Mouse (Mus musculus) lung, embryonic 15.5 days (tissue): Measurements from ENCODE around the gene Bcl7c. TPM values are rescaled to one million over a fixed set of nuclear protein-coding genes. Genes with fewer than 3 reads are reported as not detected.
A peak's percentile ranks its signal among the peaks of the same experiment; 100 is the strongest.
"Not testable (repeated sequence)": the region's sequence is repeated elsewhere in the genome, so short reads cannot be mapped to it uniquely, and the experiment has no call there.

Source experiments
- ATAC-seq: fragments of 200-750 bp; cut with Nextera tagmentation; 2 replicates; pipeline ENCODE4 v1.8.0; 2017; ENCODE audit warnings: moderate number of reproducible peaks, borderline replicate concordance; ENCODE audit not compliant: low FRiP score, low TSS enrichment; ENCODE audit errors: extremely low read depth
- H3K27ac ChIP-seq: fragments of 300-500 bp; sonication (generic); 2 replicates; pipeline ENCODE4 v1.5.1; 2015; ENCODE audit warnings: moderate library complexity, mild to moderate bottlenecking, inconsistent platforms
- H3K27me3 ChIP-seq: fragments of 300-500 bp; sonication (generic); 2 replicates; pipeline ENCODE4 v1.6.1; 2015; ENCODE audit warnings: inconsistent platforms
- H3K36me3 ChIP-seq: fragments of 300-500 bp; sonication (generic); 2 replicates; pipeline ENCODE4 v1.6.1; 2015; ENCODE audit warnings: inconsistent platforms
- H3K4me1 ChIP-seq: fragments of 300-500 bp; sonication (generic); 2 replicates; pipeline ENCODE4 v1.6.1; 2015; ENCODE audit warnings: inconsistent platforms
- H3K4me2 ChIP-seq: fragments of 300-500 bp; sonication (generic); 2 replicates; pipeline ENCODE4 v1.6.1; 2015; ENCODE audit warnings: inconsistent platforms, mild to moderate bottlenecking, moderate library complexity
- H3K4me3 ChIP-seq: fragments of 300-500 bp; sonication (generic); 2 replicates; pipeline ENCODE4 v1.5.1; 2015; ENCODE audit warnings: mild to moderate bottlenecking, inconsistent platforms
- H3K9ac ChIP-seq: fragments of 300-500 bp; sonication (generic); 2 replicates; pipeline ENCODE4 v1.6.1; 2015; ENCODE audit warnings: inconsistent platforms
- H3K9me3 ChIP-seq: fragments of 300-500 bp; sonication (generic); 2 replicates; pipeline ENCODE4 v1.6.1; 2016; ENCODE audit warnings: inconsistent platforms
- WGBS: fragments of 180-500 bp; shearing (Covaris S2); methylation state at CpG from one replicate; pipeline ENCODE4 v1.1.7; 2015; 5-methylcytosine and 5-hydroxymethylcytosine counted together
- polyA plus RNA-seq: library from polyadenylated mRNA; unstranded; fragments of >200 nt; fragmentation: Nextera tagmentation; extraction: Ambion mirVana; gene quantifications from 2 replicates; pipeline ENCODE4 v1.2.1, GENCODE M21; 2015

The Bcl7c gene
- polyA plus RNA-seq, 1 experiment from 2014 or later, result 62.3 TPM

DNA sequence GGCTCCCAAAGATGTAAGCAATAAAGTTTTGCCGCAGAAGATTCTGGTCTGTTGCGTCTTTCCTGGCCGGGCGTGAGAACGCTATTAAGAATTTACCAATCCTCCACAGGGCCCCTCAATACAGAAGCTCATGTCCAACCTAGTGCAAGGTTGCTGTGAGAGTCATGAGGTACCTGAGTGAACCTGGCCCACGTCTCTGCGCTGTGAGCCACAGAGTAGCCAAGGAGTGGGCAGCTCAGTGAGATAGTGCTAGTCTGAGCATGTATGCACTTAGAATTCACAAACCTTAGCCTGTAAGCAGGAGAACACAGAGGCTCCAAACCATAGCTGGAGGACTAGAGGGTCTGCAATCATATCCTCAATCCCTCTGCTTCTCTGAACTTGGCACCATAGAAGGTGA, 82.7 kb downstream of the Bcl7c start:
- Histone ChIP-seq H3K36me3 (no peaks in the 10 kb centered on the region), H3K9me3 (no peaks in the 10 kb centered on the region), H3K4me3 (no peak overlapping the region), H3K4me1 (no peaks in the 10 kb centered on the region), H3K27ac (no peak overlapping the region), H3K9ac (no peak overlapping the region), H3K27me3 (no peaks in the 10 kb centered on the region), H3K4me2 (no peak overlapping the region)
- WGBS, result 95% methylated on average over 7 of the region's 7 CpGs
- ATAC-seq, result no peak

DNA sequence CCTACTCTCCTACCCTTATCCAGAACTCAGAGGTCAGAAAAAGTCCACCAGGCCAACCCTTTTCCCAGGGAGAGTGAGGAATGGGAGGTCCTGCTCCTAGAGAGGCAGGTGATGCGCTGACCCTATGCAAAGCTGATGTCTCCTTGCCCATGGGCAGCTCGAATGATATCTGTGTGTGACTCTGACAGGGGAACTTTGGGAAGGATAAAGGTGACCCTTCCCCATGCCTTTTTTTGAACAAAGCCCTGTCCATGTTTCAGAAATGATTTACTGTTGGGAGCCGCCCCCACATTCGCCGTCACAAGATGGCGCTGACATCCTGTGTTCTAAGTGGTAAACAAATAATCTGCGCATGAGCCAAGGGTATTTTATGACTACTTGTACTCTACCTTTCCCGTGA, 90.3 kb downstream of the Bcl7c start:
- not testable (repeated sequence) for H3K36me3 ChIP-seq, ATAC-seq, H3K4me3 ChIP-seq, H3K4me2 ChIP-seq, H3K27me3 ChIP-seq, H3K9ac ChIP-seq, H3K27ac ChIP-seq, H3K9me3 ChIP-seq
- peaks cover 18% of the 10 kb centered on the region for H3K4me1 ChIP-seq
- WGBS, result 91% methylated on average over 7 of the region's 8 CpGs

DNA sequence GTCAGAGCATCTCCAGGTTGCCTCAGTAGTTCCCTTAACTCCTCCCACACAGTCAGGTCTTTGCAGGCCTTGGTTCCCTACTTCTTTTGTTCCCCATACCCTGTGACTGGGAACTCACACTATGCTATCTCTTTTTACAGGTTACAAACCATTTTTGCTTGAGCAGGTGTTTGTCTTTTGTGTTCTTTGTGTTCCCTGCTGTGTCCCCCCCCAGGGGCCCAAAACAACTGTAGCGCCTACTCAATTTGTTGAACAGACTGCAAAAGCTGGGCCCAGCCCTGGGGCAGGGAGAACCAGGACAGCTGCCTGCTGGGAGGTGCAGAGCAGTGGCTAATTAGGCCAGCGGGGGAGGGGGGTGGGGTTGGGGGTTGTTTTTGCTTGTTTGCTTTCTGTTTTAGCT, 90.8 kb downstream of the Bcl7c start:
- Histone ChIP-seq H3K36me3 (peaks cover 2% of the 10 kb centered on the region), H3K4me3 (no peak overlapping the region), H3K4me1 (peaks cover 18% of the 10 kb centered on the region), H3K4me2 (no peak overlapping the region), H3K27ac (no peak overlapping the region), H3K27me3 (no peaks in the 10 kb centered on the region), H3K9ac (no peak overlapping the region), H3K9me3 (no peaks in the 10 kb centered on the region)
- WGBS, result 65% methylated on average over 2 of the region's 2 CpGs
- no peak for ATAC-seq

DNA sequence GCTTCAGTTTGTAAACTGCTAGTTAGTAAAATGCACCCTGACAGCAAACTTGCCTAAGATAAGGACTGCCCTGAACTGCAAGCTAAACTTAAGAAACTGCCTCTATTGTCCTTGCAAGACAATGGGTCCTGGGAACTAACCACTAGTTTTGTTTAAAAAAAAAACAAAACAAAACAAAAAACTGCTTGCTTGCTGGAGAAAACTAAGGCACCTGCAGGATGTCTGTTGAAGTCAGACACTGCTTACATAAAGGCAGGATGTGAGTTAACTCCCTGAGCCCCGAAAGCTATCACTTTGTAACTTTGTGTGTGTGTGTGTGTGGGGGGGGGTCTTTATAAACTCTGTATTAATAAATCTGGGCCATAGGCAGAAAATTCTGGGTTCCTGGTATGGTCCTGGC, 91.9 kb downstream of the Bcl7c start:
- H3K4me2 ChIP-seq, result no peak overlapping the region; the same call in 1 of the 2 replicates
- H3K4me3 ChIP-seq, result no peak overlapping the region
- H3K4me1 ChIP-seq, result peaks cover 18% of the 10 kb centered on the region
- no peaks in the 10 kb centered on the region for H3K9me3 ChIP-seq
- peaks cover 12% of the 10 kb centered on the region for H3K36me3 ChIP-seq
- H3K9ac ChIP-seq, result no peak overlapping the region
- 66% methylated on average over 1 of the region's 1 CpGs for WGBS
- no peak for ATAC-seq
- no peaks in the 10 kb centered on the region for H3K27me3 ChIP-seq
- H3K27ac ChIP-seq, result no peak overlapping the region

DNA sequence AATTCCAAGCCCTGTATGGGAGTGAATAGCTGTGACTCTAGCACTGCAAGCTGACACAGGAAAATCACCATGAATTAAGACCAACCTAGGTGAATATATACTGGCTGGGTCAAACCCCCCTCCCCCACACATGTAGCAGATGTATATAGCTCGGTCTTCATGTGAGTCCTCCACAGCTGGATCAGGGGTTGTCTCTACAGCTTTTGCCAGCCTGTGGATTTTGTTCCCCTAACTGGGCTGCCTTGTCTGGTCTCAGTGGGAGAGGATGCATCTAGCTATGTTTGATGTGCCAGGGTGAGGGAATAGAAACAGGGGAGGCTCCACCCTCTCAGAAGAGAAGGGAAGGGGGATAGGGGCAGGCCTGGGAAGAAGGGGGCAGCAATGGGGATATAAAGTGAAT, 92.4 kb downstream of the Bcl7c start:
- H3K9ac ChIP-seq, result no peak overlapping the region
- peaks cover 18% of the 10 kb centered on the region for H3K4me1 ChIP-seq
- no peak overlapping the region for H3K27ac ChIP-seq
- no peak for ATAC-seq
- H3K4me3 ChIP-seq, result no peak overlapping the region
- peaks cover 18% of the 10 kb centered on the region for H3K36me3 ChIP-seq
- H3K9me3 ChIP-seq, result no peaks in the 10 kb centered on the region
- H3K4me2 ChIP-seq, result peak overlapping the region; percentile 73
- no peaks in the 10 kb centered on the region for H3K27me3 ChIP-seq
- WGBS, result 79% methylated on average over 1 of the region's 1 CpGs

DNA sequence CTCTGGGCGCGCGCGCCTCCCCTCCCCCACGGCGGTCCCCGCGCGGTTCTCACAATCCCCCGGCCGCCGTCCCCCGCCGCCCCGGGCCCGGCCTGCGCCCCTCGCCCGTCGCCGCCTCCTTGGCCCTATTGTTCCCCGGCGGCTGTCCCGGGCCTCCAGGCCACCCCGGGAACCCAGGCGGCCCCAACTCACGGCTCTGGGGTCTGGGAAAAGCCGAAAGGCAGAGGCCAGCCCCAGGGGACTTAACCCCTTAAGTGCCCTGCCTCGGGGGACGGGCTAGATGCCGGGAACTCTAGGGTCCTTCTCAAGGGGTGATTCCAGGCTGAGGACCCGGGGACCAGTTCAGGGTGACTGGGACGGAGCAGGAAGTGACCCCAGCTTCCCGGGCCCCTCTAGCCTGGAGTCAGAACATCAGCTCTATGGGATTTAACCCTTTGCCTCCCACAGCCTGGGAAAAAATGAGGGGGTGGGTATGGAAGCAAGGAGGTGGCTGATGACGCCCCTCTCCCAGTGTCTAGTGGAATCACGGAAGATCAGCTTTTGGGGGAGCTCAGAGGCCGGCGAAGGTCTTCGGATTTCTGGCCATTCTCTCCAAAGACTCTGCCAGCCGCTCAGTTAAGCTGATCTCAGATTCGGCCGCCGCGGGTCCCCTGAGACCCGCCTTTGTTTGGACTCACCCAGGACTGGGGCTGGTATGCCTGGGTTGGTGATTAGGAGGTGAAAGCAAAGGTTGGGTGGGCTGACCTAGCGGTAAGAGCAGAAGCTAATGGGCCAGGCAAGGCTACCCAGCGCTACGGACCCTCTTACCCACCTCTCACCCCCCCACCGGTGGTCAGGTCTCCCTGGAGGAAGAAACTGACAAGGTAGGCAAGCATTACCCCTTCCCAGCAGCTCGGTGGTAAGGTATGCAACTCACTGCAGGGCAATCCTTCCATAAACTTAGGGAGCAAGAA, 93.6 kb downstream of the Bcl7c start, which contains the start of gene Zfp629:
Zfp629 (minus strand) TSS at position 907 of the 953 bp plus-strand sequence.
- H3K27me3 ChIP-seq, result no peaks in the 10 kb centered on the region
- peak; percentile 90 for ATAC-seq
- peak within 1 kb of the TSS; percentile 93 for H3K9ac ChIP-seq
- peaks cover 29% of the 10 kb centered on the region for H3K36me3 ChIP-seq
- H3K27ac ChIP-seq, result peak within 1 kb of the TSS; percentile 87
- H3K4me2 ChIP-seq, result peak within 1 kb of the TSS; percentile 73
- peaks cover 18% of the 10 kb centered on the region for H3K4me1 ChIP-seq
- 1% methylated on average over 49 of the region's 50 CpGs for WGBS
- H3K9me3 ChIP-seq, result no peaks in the 10 kb centered on the region
- peak within 1 kb of the TSS; percentile 100 for H3K4me3 ChIP-seq

DNA sequence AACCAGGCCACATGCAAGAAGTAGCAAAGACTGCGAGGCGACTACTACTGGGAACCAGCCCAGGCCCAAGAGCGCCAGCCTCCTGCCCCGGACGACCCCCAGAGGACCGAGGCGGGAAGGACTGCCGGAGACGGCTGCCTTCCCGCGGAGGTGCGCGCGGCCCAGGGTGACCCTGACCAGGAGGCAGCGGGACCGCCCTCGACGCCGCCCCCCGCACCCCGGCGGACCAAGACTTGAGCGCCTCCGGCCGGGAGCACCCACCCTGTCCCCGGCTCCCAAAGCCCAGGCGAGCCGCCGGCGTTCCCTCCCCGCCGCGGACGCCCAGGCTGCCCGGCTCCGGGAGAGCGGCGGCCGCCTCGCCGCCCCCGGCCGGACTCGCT, 94.2 kb downstream of the Bcl7c start:
- Histone ChIP-seq H3K27me3 (no peaks in the 10 kb centered on the region), H3K9ac (peak overlapping the region; percentile 93), H3K4me3 (peak overlapping the region; percentile 100), H3K27ac (peak overlapping the region; percentile 87), H3K4me2 (peak overlapping the region; percentile 73), H3K4me1 (peaks cover 18% of the 10 kb centered on the region), H3K36me3 (peaks cover 36% of the 10 kb centered on the region), H3K9me3 (no peaks in the 10 kb centered on the region)
- peak; percentile 68 for ATAC-seq
- 0% methylated on average over 34 of the region's 44 CpGs for WGBS

DNA sequence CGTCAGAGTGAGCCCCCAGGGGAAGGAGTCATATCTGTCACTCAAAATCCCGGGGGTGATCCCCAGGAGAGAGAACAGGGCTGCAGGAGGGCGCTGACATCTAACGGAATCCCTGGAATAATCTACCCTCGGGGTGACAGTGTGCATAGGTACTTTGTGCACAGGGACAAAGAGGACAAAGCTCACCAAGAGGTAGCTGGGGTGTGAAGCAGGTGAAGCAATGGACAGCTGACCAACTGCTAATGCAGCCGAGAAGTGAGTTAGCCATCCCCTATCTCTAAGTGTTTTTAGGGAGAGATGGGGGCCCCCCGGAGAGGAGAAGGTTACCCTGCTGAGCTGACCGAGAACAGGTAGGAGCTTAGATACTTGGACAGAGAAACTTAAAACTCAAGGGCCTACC, 94.6 kb downstream of the Bcl7c start:
- WGBS, result 14% methylated on average over 8 of the region's 8 CpGs

DNA sequence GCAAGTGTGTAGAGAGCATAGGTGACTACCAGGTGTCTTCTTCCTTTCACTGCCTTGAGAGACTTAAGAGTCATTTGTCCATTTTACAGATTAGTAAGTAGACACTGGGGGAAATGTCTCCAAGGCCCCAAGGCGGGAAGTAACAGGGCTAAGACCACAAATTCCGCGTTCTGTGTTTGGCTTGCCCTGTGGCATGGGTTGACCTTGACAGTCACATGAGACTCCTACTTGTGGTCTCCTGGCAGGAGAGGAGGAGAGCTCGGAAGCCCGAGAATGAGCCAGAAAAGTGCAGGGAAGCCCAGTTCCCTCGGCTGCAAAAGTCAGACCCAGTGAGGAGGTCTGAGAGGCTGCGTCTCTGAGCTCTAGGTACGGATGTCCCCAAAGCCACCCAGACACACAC, 95.2 kb downstream of the Bcl7c start:
- Histone ChIP-seq H3K27me3 (no peaks in the 10 kb centered on the region), H3K27ac (no peak overlapping the region), H3K9me3 (no peaks in the 10 kb centered on the region), H3K4me2 (peak overlapping the region; percentile 73), H3K4me3 (peak overlapping the region; percentile 100), H3K36me3 (peaks cover 46% of the 10 kb centered on the region), H3K4me1 (peaks cover 18% of the 10 kb centered on the region), H3K9ac (peak overlapping the region; percentile 93; the same call in 1 of the 2 replicates)
- 80% methylated on average over 8 of the region's 8 CpGs for WGBS
- ATAC-seq, result no peak

More for the DNA sequence above, 94.6 kb downstream of the Bcl7c start:
- no peak for ATAC-seq
- peak overlapping the region; percentile 87; the same call in 1 of the 2 replicates for H3K27ac ChIP-seq
- peak overlapping the region; percentile 73 for H3K4me2 ChIP-seq
- peak overlapping the region; percentile 93 for H3K9ac ChIP-seq
- H3K4me1 ChIP-seq, result peaks cover 18% of the 10 kb centered on the region
- H3K4me3 ChIP-seq, result peak overlapping the region; percentile 100
- H3K27me3 ChIP-seq, result no peaks in the 10 kb centered on the region
- H3K36me3 ChIP-seq, result peaks cover 40% of the 10 kb centered on the region
- H3K9me3 ChIP-seq, result no peaks in the 10 kb centered on the region

DNA sequence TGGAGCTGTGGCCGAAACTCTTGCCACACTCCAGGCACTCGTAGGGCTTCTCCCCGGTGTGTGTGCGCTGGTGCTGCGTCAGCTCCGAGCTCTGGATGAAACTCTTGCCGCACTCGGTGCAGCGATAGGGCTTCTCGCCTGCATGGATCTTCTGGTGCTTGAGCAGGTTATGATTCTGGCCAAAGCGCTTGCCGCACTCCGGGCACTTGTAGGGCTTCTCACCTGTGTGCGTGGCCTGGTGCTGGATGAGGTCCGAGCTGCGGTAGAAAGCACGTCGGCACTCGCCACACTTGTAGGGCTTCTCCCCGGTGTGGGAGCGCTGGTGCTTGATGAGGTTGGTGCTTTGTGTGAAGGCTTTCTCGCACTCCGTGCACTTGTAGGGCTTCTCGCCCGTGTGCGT, 97.2 kb downstream of the Bcl7c start:
- no peak overlapping the region for H3K27ac ChIP-seq
- no peak overlapping the region for H3K4me3 ChIP-seq
- no peaks in the 10 kb centered on the region for H3K27me3 ChIP-seq
- no peak overlapping the region for H3K4me2 ChIP-seq
- 98% methylated on average over 26 of the region's 26 CpGs for WGBS
- H3K9me3 ChIP-seq, result no peaks in the 10 kb centered on the region
- no peak for ATAC-seq
- peaks cover 23% of the 10 kb centered on the region for H3K4me1 ChIP-seq
- no peak overlapping the region for H3K9ac ChIP-seq
- H3K36me3 ChIP-seq, result peaks cover 55% of the 10 kb centered on the region
